ENCODE assay signal across 8 mouse cellular contexts in the genomic region with DNA sequence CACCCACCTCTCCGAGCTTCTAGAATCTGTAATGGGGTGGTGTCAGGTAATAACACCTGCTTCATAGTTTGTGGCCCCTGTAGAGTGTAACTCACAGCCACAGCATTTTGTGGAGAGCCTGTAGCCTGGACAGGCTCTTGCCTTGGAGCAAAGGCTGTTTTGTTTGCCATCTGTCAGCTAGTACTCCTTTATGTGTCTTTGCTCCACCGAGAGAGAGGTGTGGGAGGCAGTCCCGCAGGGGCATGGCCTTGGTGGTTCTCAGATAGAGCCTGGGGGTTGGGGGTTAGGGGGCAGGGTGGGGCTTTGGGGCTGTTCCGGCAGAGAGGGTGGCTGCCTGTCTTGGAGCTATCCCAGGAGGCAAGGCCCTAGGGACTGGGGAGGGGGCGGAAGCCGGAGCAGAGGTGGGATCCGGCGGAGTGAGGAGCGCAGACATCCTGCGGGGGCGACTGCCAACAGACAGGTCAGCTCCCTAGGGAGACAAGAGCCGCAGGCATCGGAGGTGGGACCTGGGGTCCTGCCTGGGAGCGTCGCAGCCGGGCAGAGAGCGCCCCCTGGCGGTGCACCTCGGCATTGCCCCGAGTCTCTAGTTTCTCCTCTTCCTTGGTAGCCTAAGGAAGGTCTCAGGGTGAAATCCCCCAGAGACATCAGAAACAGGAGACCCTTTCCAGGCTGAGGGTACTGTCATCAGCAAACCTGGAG. TPM values are rescaled to one million over a fixed set of nuclear protein-coding genes. Genes with fewer than 3 reads are reported as not detected.
DNase-seq lines count a peak whose midpoint lies in the region; ATAC-seq lines count a peak whose summit lies in the region.

No protein-coding gene starts in this region.

- H3K4me1 ChIP-seq in embryonic facial prominence, embryonic 14.5 days (ENCODE audit: control insufficient read depth, insufficient read depth, low read length): 0 out of 2 replicates have a peak, but pooled peaks cover 7% of the 10 kb centered on the region
- H3K4me1 ChIP-seq in heart, embryonic 12.5 days (replicated peaks): peaks cover 18% of the 10 kb centered on the region
- peaks cover 8% of the 10 kb centered on the region; the same call in 1 of the 2 replicates for H3K4me1 ChIP-seq in kidney, embryonic 16.5 days (ENCODE audit: insufficient read depth, low read length)

- H3K9me3 ChIP-seq in embryonic facial prominence, embryonic 14.5 days (ENCODE audit: control insufficient read depth, low read length): no peaks in the 10 kb centered on the region
- H3K9me3 ChIP-seq in heart, embryonic 12.5 days (replicated peaks): no peaks in the 10 kb centered on the region
- H3K9me3 ChIP-seq in kidney, embryonic 16.5 days (ENCODE audit: low read length): no peaks in the 10 kb centered on the region

- no peaks in the 10 kb centered on the region for H3K36me3 ChIP-seq in embryonic facial prominence, embryonic 14.5 days (ENCODE audit: control insufficient read depth, insufficient read depth, low read length)
- no peaks in the 10 kb centered on the region for H3K36me3 ChIP-seq in heart, embryonic 12.5 days
- H3K36me3 ChIP-seq in kidney, embryonic 16.5 days (ENCODE audit: insufficient read depth, low read length): no peaks in the 10 kb centered on the region
- no peaks in the 10 kb centered on the region for H3K36me3 ChIP-seq in splenic B cell, adult 2 months (ENCODE audit: control insufficient read depth, insufficient read depth, low read length, poor library complexity, severe bottlenecking)

- WGBS in embryonic facial prominence, embryonic 14.5 days: 4% methylated on average over 17 of the region's 20 CpGs
- WGBS in heart, embryonic 12.5 days: 4% methylated on average over 20 of the region's 20 CpGs
- 2% methylated on average over 18 of the region's 20 CpGs for WGBS in kidney, embryonic 16.5 days

- H3K4me2 ChIP-seq in embryonic facial prominence, embryonic 14.5 days (ENCODE audit: low read depth, low read length): peak overlapping the region; percentile 43
- peak overlapping the region; percentile 54 for H3K4me2 ChIP-seq in heart, embryonic 12.5 days
- peak overlapping the region; percentile 40 for H3K4me2 ChIP-seq in kidney, embryonic 16.5 days (replicated peaks; ENCODE audit: low read depth, low read length)

- no peak overlapping the region for H3K4me3 ChIP-seq in embryonic facial prominence, embryonic 14.5 days (ENCODE audit: low read depth, low read length)
- H3K4me3 ChIP-seq in heart, embryonic 12.5 days: peak overlapping the region; percentile 16
- no peak overlapping the region for H3K4me3 ChIP-seq in kidney, embryonic 16.5 days (ENCODE audit: low read length)

- no peak overlapping the region for H3K27ac ChIP-seq in embryonic facial prominence, embryonic 14.5 days (replicated peaks; ENCODE audit: low read depth, low read length)
- H3K27ac ChIP-seq in heart, embryonic 12.5 days (ENCODE audit: poor library complexity, severe bottlenecking): no peak overlapping the region
- no peak overlapping the region for H3K27ac ChIP-seq in kidney, embryonic 16.5 days (ENCODE audit: low read length)

- ATAC-seq in embryonic facial prominence, embryonic 14.5 days (ENCODE audit: low read depth): peak; percentile 46
- ATAC-seq in heart, embryonic 12.5 days (ENCODE audit: insufficient number of reproducible peaks, low FRiP score): 0 out of 2 replicates have a peak, but pooled peaks have one; percentile 9
- peak; percentile 55; the same call in 1 of the 2 replicates for ATAC-seq in kidney, embryonic 16.5 days (ENCODE audit: low FRiP score, low TSS enrichment)

- peaks cover 52% of the 10 kb centered on the region for H3K27me3 ChIP-seq in embryonic facial prominence, embryonic 14.5 days (replicated peaks; ENCODE audit: control insufficient read depth, insufficient read depth, low read length)
- peaks cover 94% of the 10 kb centered on the region for H3K27me3 ChIP-seq in heart, embryonic 12.5 days (replicated peaks)
- H3K27me3 ChIP-seq in kidney, embryonic 16.5 days (ENCODE audit: insufficient read depth, low read length): peaks cover 64% of the 10 kb centered on the region
- H3K27me3 ChIP-seq in splenic B cell, adult 2 months (ENCODE audit: control insufficient read depth, insufficient read depth, low read length, poor library complexity, severe bottlenecking): no peaks in the 10 kb centered on the region

- DNase-seq in layer of hippocampus, adult 11-12 months (ENCODE audit: low spot score): peak; percentile 65
- no peak for DNase-seq in layer of hippocampus, postnatal 14 days (ENCODE audit: low spot score in 2 of 2)
- DNase-seq in adrenal gland, adult 2 months: peak; percentile 65
- DNase-seq in embryonic facial prominence, embryonic 14.5 days (ENCODE audit: low spot score): no peak
- DNase-seq in mesoderm, embryonic 11.5 days (ENCODE audit: low read depth, low spot score): peak; percentile 72
- DNase-seq in splenic B cell, adult 2 months (ENCODE audit: low read depth, low spot score): peak; percentile 65

- no peak overlapping the region for H3K9ac ChIP-seq in embryonic facial prominence, embryonic 14.5 days (ENCODE audit: low read depth, low read length)
- H3K9ac ChIP-seq in heart, embryonic 12.5 days: no peak overlapping the region; the same call in 1 of the 2 replicates
- no peak overlapping the region for H3K9ac ChIP-seq in kidney, embryonic 16.5 days (replicated peaks; ENCODE audit: low read length)

RNA-seq across cellular contexts. Expression of gene Lhx2, which starts 36.7 kb away (rescaled TPM):
- 100 to 1,000 TPM in 1 of 2 experiments, 10 to 100 TPM in 1; 96.7 to 100 TPM for total RNA-seq in layer of hippocampus, postnatal 14 days (2021)
- not detected for total RNA-seq in adrenal gland, adult 2 months (2021)
- polyA plus RNA-seq in adrenal gland, adult 2 months (2012; rRNA removed): 0.07 TPM in 1 of 2 replicates, not detected in the other
- 10.4 and 11.2 TPM in 2 replicates for polyA plus RNA-seq in embryonic facial prominence, embryonic 14.5 days (2014; fragmentation: Nextera tagmentation; extraction: Ambion mirVana)
- 0.36 and 0.70 TPM in 2 replicates for polyA plus RNA-seq in heart, embryonic 12.5 days (2016; fragmentation: Nextera tagmentation; extraction: Ambion mirVana)
- polyA plus RNA-seq in kidney, embryonic 16.5 days (2015; fragmentation: Nextera tagmentation; extraction: Ambion mirVana): 0.16 TPM in 1 of 2 replicates, not detected in the other

Comparison
In these comparisons a context has a peak if more than half of its experiments do, and no peak if none do; other contexts are left out.
1. DNase-seq: peak in layer of hippocampus, adult 11-12 months (single experiment), adrenal gland, adult 2 months (single experiment), mesoderm, embryonic 11.5 days (single experiment) and splenic B cell, adult 2 months (single experiment); none in layer of hippocampus, postnatal 14 days (0 of 2) and embryonic facial prominence, embryonic 14.5 days (single experiment).
2. Peak in every context shown above with its lines, with median percentiles within 50 percentile points of each other: ATAC-seq and H3K4me2 ChIP-seq.